Mouse (Mus musculus) MEL (cell line): Measurements from ENCODE around the gene Gm17509.

Experiments used
- CTCF ChIP-seq, 3 experiments: IDR thresholded peaks in 2 of 3; conservative IDR thresholded peaks in 1 of 3; 2 replicates each; pipeline ENCODE4 v1.5.1; 2011 to 2012; ENCODE audit warnings: low read length in 3 of 3, low read depth in 2 of 3, mild to moderate bottlenecking in 2 of 3, improper control_type of control experiment in 1 of 3, inconsistent platforms in 1 of 3, mixed read lengths in 1 of 3, moderate library complexity in 1 of 3; ENCODE audit not compliant: control insufficient read depth in 1 of 3, insufficient read depth in 1 of 3, poor library complexity in 1 of 3, severe bottlenecking in 1 of 3
- POLR2A ChIP-seq, 2 experiments: IDR thresholded peaks; 2 replicates each; pipeline ENCODE4 v1.6.1; 2011 to 2012; ENCODE audit warnings: low read length in 2 of 2, mild to moderate bottlenecking in 2 of 2, control low read depth in 1 of 2, improper control_type of control experiment in 1 of 2, low read depth in 1 of 2, moderate library complexity in 1 of 2; ENCODE audit not compliant: control insufficient read depth in 1 of 2, insufficient read depth in 1 of 2, poor library complexity in 1 of 2
- ZKSCAN1 ChIP-seq: IDR thresholded peaks from 2 replicates; pipeline ENCODE4 v1.6.1; 2012; ENCODE audit warnings: low read depth, mild to moderate bottlenecking, inconsistent platforms, low read length, improper control_type of control experiment, moderate library complexity
- ZNF384 ChIP-seq: IDR thresholded peaks from 2 replicates; pipeline ENCODE4 v1.6.1; 2012; ENCODE audit warnings: low read depth, mild to moderate bottlenecking, inconsistent platforms, low read length, improper control_type of control experiment

- TF ChIP-seq POLR2A (IDR thresholded peaks at IDR 0.05; ENCODE audit: control insufficient read depth in 1 of 2, insufficient read depth in 1 of 2, low read depth in 1 of 2, low read length in 2 of 2, poor library complexity in 1 of 2): no peak
- TF ChIP-seq CTCF (IDR thresholded peaks at IDR 0.05 in 2 of 3, conservative IDR thresholded peaks at IDR 0.05 in 1 of 3; ENCODE audit: control insufficient read depth in 1 of 3, insufficient read depth in 1 of 3, low read depth in 2 of 3, low read length in 3 of 3, poor library complexity in 1 of 3, severe bottlenecking in 1 of 3): no peak
- no peak for TF ChIP-seq ZNF384
- no peak for TF ChIP-seq ZKSCAN1
Measured at GRCm38 (mm10) chr13:117219871-117220500, 889 bp downstream of the Gm17509 start.
